Mouse (Mus musculus): ENCODE data around the gene Lrguk. TPM values are rescaled to one million over a fixed set of nuclear protein-coding genes. Genes with fewer than 3 reads are reported as not detected.

Gene Lrguk
- total and polyA plus RNA-seq, 2 experiments from 2014 or later = 0.19 TPM; not detected in 1

- Histone ChIP-seq H3K36me3 (replicated peaks; ENCODE audit: control insufficient read depth, insufficient read depth, low read length) (no peaks in the 10 kb centered on the region), H3K4me1 (ENCODE audit: control insufficient read depth, insufficient read depth) (peaks cover 8% of the 10 kb centered on the region), H3K9me3 (replicated peaks; ENCODE audit: control insufficient read depth, low read length) (no peaks in the 10 kb centered on the region), H3K27me3 (ENCODE audit: control insufficient read depth, insufficient read depth, low read length) (no peaks in the 10 kb centered on the region), H3K4me3 (ENCODE audit: low read depth, low read length) (no peak overlapping the region), H3K4me2 (ENCODE audit: low read depth, low read length) (no peak overlapping the region), H3K27ac (ENCODE audit: low read depth) (no peak overlapping the region), H3K9ac (replicated peaks; ENCODE audit: low read depth, low read length) (no peak overlapping the region)
- 73% methylated on average over 3 of the region's 3 CpGs for WGBS
- DNase-seq (ENCODE audit: low spot score) (no peak), ATAC-seq (ENCODE audit: insufficient read depth, low read depth) (no peak)
- no peak for TF ChIP-seq EP300 (IDR thresholded peaks at IDR 0.05; ENCODE audit: low read depth)
- TF ChIP-seq CTCF (IDR thresholded peaks at IDR 0.05; ENCODE audit: low read depth) = no peak
These were observed 149.8 kb downstream of the Lrguk start for GRCm38 (mm10) chr6:34179007-34179406.

- 75% methylated on average over 4 of the region's 4 CpGs for WGBS
These were observed 150.7 kb downstream of the Lrguk start for GRCm38 (mm10) chr6:34179911-34180310.

GRCm38 (mm10) chr6:34181961-34182360 is 152.7 kb downstream of the Lrguk start:
- Histone ChIP-seq H3K9ac (replicated peaks; ENCODE audit: low read depth, low read length) (no peak overlapping the region), H3K27ac (ENCODE audit: low read depth) (peak overlapping the region; percentile 54; the same call in 1 of the 2 replicates), H3K4me1 (ENCODE audit: control insufficient read depth, insufficient read depth) (no peaks in the 10 kb centered on the region), H3K27me3 (ENCODE audit: control insufficient read depth, insufficient read depth, low read length) (no peaks in the 10 kb centered on the region), H3K4me2 (ENCODE audit: low read depth, low read length) (no peak overlapping the region), H3K9me3 (replicated peaks; ENCODE audit: control insufficient read depth, low read length) (no peaks in the 10 kb centered on the region), H3K36me3 (replicated peaks; ENCODE audit: control insufficient read depth, insufficient read depth, low read length) (no peaks in the 10 kb centered on the region), H3K4me3 (ENCODE audit: low read depth, low read length) (no peak overlapping the region)
- WGBS = 41% methylated on average over 3 of the region's 3 CpGs
- ATAC-seq (ENCODE audit: insufficient read depth, low read depth) = no peak
- no peak for TF ChIP-seq EP300 (IDR thresholded peaks at IDR 0.05; ENCODE audit: low read depth)
- TF ChIP-seq CTCF (IDR thresholded peaks at IDR 0.05; ENCODE audit: low read depth) = no peak
- DNase-seq (ENCODE audit: low spot score) = no peak

More at GRCm38 (mm10) chr6:34179911-34180310, 150.7 kb downstream of the Lrguk start:
- no peak for ATAC-seq (ENCODE audit: insufficient read depth, low read depth)
- Histone ChIP-seq H3K4me1 (ENCODE audit: control insufficient read depth, insufficient read depth) (peaks cover 8% of the 10 kb centered on the region), H3K36me3 (replicated peaks; ENCODE audit: control insufficient read depth, insufficient read depth, low read length) (no peaks in the 10 kb centered on the region), H3K4me3 (ENCODE audit: low read depth, low read length) (no peak overlapping the region), H3K27me3 (ENCODE audit: control insufficient read depth, insufficient read depth, low read length) (no peaks in the 10 kb centered on the region), H3K9me3 (replicated peaks; ENCODE audit: control insufficient read depth, low read length) (no peaks in the 10 kb centered on the region), H3K4me2 (ENCODE audit: low read depth, low read length) (no peak overlapping the region), H3K9ac (replicated peaks; ENCODE audit: low read depth, low read length) (no peak overlapping the region), H3K27ac (ENCODE audit: low read depth) (no peak overlapping the region)
- no peak for DNase-seq (ENCODE audit: low spot score)
- TF ChIP-seq CTCF (IDR thresholded peaks at IDR 0.05; ENCODE audit: low read depth) = no peak
- TF ChIP-seq EP300 (IDR thresholded peaks at IDR 0.05; ENCODE audit: low read depth) = no peak

- 65% methylated on average over 3 of the region's 3 CpGs for WGBS
- Histone ChIP-seq H3K9me3 (replicated peaks; ENCODE audit: control insufficient read depth, low read length) (no peaks in the 10 kb centered on the region), H3K36me3 (replicated peaks; ENCODE audit: control insufficient read depth, insufficient read depth, low read length) (no peaks in the 10 kb centered on the region), H3K4me1 (ENCODE audit: control insufficient read depth, insufficient read depth) (no peaks in the 10 kb centered on the region), H3K27me3 (ENCODE audit: control insufficient read depth, insufficient read depth, low read length) (no peaks in the 10 kb centered on the region), H3K4me2 (ENCODE audit: low read depth, low read length) (no peak overlapping the region), H3K27ac (ENCODE audit: low read depth) (no peak overlapping the region; the same call in 1 of the 2 replicates), H3K4me3 (ENCODE audit: low read depth, low read length) (no peak overlapping the region), H3K9ac (replicated peaks; ENCODE audit: low read depth, low read length) (no peak overlapping the region)
- ATAC-seq (ENCODE audit: insufficient read depth, low read depth) = no peak
- TF ChIP-seq CTCF (IDR thresholded peaks at IDR 0.05; ENCODE audit: low read depth) (no peak), EP300 (IDR thresholded peaks at IDR 0.05; ENCODE audit: low read depth) (no peak)
- no peak for DNase-seq (ENCODE audit: low spot score)
These were observed 154.1 kb downstream of the Lrguk start for GRCm38 (mm10) chr6:34183326-34183725.

Other genes with a start within 250 kb of the Lrguk start
- 9.0 and 12.7 TPM in 2 replicates for gene Slc35b4, start 147.7 kb downstream of the Lrguk start, total RNA-seq (2014; rRNA removed; ENCODE audit: low replicate concordance)
- gene Slc35b4, start 147.7 kb downstream of the Lrguk start, polyA plus RNA-seq (2015; fragmentation: Nextera tagmentation; extraction: Ambion mirVana) = 14.5 and 14.6 TPM in 2 replicates